Mouse (Mus musculus): Measurements from ENCODE around the gene Armc3.

- no peak for TF ChIP-seq EP300 (IDR thresholded peaks at IDR 0.05; ENCODE audit: insufficient read depth, low read depth, low read length)
- TF ChIP-seq CTCF (IDR thresholded peaks at IDR 0.05; ENCODE audit: low read depth, low read length) = no peak
- TF ChIP-seq POLR2A (IDR thresholded peaks at IDR 0.05; ENCODE audit: insufficient read depth, low read length) = no peak
Observed at GRCm38 (mm10) chr2:19257255-19257654, 58.2 kb downstream of the Armc3 start.
